Mouse (Mus musculus) C2C12 (cell line): Measurements from ENCODE around the gene Ntmt1.

Experiments
- CTCF ChIP-seq: IDR thresholded peaks from one replicate; pipeline ENCODE4 v1.5.1; 2011; ENCODE audit not compliant: control insufficient read depth, insufficient read depth, insufficient read length
- MAX ChIP-seq: IDR thresholded peaks from one replicate; pipeline ENCODE4 v1.6.1; 2011; ENCODE audit warnings: mild to moderate bottlenecking, control low read depth
- USF1 ChIP-seq: IDR thresholded peaks from one replicate; pipeline ENCODE4 v1.6.1; 2011; ENCODE audit warnings: low read depth, mild to moderate bottlenecking, control low read depth, moderate library complexity

- no peak for TF ChIP-seq MAX
- no peak for TF ChIP-seq CTCF
- TF ChIP-seq USF1, result no peak
Measured at GRCm38 (mm10) chr2:30830283-30830795, 22.7 kb downstream of the Ntmt1 start, which contains the start of gene Asb6.
